ENCODE assay signal across 8 mouse cellular contexts in genomic region chr9:62343904-62344491, GRCm38 (mm10). TPM values are rescaled to one million over a fixed set of nuclear protein-coding genes. Genes with fewer than 3 reads are reported as not detected.
DNase-seq lines count a peak whose midpoint lies in the region; ATAC-seq and TF ChIP-seq lines count a peak whose summit lies in the region.

No protein-coding gene starts in this region.

- peak overlapping the region; percentile 85 for H3K9ac ChIP-seq in MEL (ENCODE audit: control insufficient read depth, low read depth, low read length, poor library complexity, severe bottlenecking)
- peak overlapping the region; percentile 97 for H3K9ac ChIP-seq in hindbrain, embryonic 14.5 days

- H3K36me3 ChIP-seq in MEL (ENCODE audit: control insufficient read depth in 1 of 2, insufficient read depth in 2 of 2, low read length in 2 of 2) = peaks cover 0 to 32% of the 10 kb centered on the region in 2 experiments; a peak in 3 of 4 replicates
- H3K36me3 ChIP-seq in hindbrain, embryonic 14.5 days (replicated peaks; ENCODE audit: control insufficient read depth, insufficient read depth) = no peaks in the 10 kb centered on the region

- 0% methylated on average over 52 of the region's 52 CpGs for WGBS in hindbrain, embryonic 14.5 days

- H3K27me3 ChIP-seq in MEL (ENCODE audit: control insufficient read depth in 1 of 2, insufficient read depth in 2 of 2, low read length in 2 of 2) = no peaks in the 10 kb centered on the region
- H3K27me3 ChIP-seq in hindbrain, embryonic 14.5 days (ENCODE audit: control insufficient read depth, insufficient read depth, low read length) = no peaks in the 10 kb centered on the region

- intact Hi-C loops in left cerebral cortex, adult 2 months (cut with DNase I) = loop anchor here (2.0 kb wide), 4 partner anchors 19 to 211 kb away; no protein-coding TSS in a partner anchor

- H3K27ac ChIP-seq in MEL (ENCODE audit: control insufficient read depth, low read depth, low read length) = peak overlapping the region; percentile 77
- peak overlapping the region; percentile 99 for H3K27ac ChIP-seq in brown adipose tissue, adult 24 weeks (replicated peaks; ENCODE audit: low read depth, low read length)
- H3K27ac ChIP-seq in hindbrain, embryonic 14.5 days = peak overlapping the region; percentile 99
- H3K27ac ChIP-seq in left cerebral cortex, adult 2 months = peak overlapping the region; percentile 100

- no peak for TF ChIP-seq RAD21 in MEL (IDR thresholded peaks at IDR 0.05; ENCODE audit: low read depth, low read length)

- peak overlapping the region; percentile 76 for H3K4me2 ChIP-seq in hindbrain, embryonic 14.5 days (replicated peaks)

- peak overlapping the region; percentile 95 to 96 for H3K4me3 ChIP-seq in MEL (ENCODE audit: control insufficient read depth in 1 of 2, insufficient read depth in 1 of 2, low read depth in 2 of 2, low read length in 2 of 2)
- H3K4me3 ChIP-seq in brown adipose tissue, adult 24 weeks (ENCODE audit: insufficient read depth, low read depth, low read length) = peak overlapping the region; percentile 93
- H3K4me3 ChIP-seq in hindbrain, embryonic 14.5 days (replicated peaks; ENCODE audit: low read length) = peak overlapping the region; percentile 81
- peak overlapping the region; percentile 84 for H3K4me3 ChIP-seq in left cerebral cortex, adult 2 months

- ATAC-seq in hindbrain, embryonic 14.5 days (ENCODE audit: low FRiP score) = peak; percentile 19

- H3K79me2 ChIP-seq in MEL (ENCODE audit: control insufficient read depth, insufficient read depth, low read length, poor library complexity) = peaks cover 78% of the 10 kb centered on the region

- peaks cover 5 to 18% of the 10 kb centered on the region in 2 experiments for H3K4me1 ChIP-seq in MEL (ENCODE audit: control insufficient read depth in 1 of 2, insufficient read depth in 2 of 2, low read length in 2 of 2)
- H3K4me1 ChIP-seq in brown adipose tissue, adult 24 weeks (ENCODE audit: control insufficient read depth, insufficient read depth, insufficient read length, low read length) = peaks cover 20% of the 10 kb centered on the region
- peaks cover 34% of the 10 kb centered on the region for H3K4me1 ChIP-seq in hindbrain, embryonic 14.5 days (replicated peaks; ENCODE audit: control insufficient read depth, insufficient read depth, low read length)

- peak; percentile 60 for DNase-seq in MEL (ENCODE audit: low read depth, low spot score)
- DNase-seq in gastrocnemius, adult 18-20 months (ENCODE audit: low spot score) = peak; percentile 49
- no peak for DNase-seq in hindbrain, embryonic 14.5 days (ENCODE audit: low spot score)
- DNase-seq in left cerebral cortex, adult 2 months (ENCODE audit: extremely low spot score in 1 of 2, low spot score in 2 of 2) = peak; percentile 58 to 72
- DNase-seq in lung, postnatal 36 days = peak; percentile 71
- peak; percentile 78 to 82 for DNase-seq in right cerebral cortex, postnatal 10 days (ENCODE audit: low spot score in 2 of 2)
- peak; percentile 60 for DNase-seq in urinary bladder, postnatal 25 days (ENCODE audit: low spot score)

- no peak; a peak in 2 of 4 replicates for TF ChIP-seq POLR2A in MEL (IDR thresholded peaks at IDR 0.05; ENCODE audit: control insufficient read depth in 1 of 2, insufficient read depth in 1 of 2, low read depth in 1 of 2, low read length in 2 of 2, poor library complexity in 1 of 2)

- H3K9me3 ChIP-seq in MEL (replicated peaks; ENCODE audit: insufficient read depth, low read length) = no peaks in the 10 kb centered on the region
- no peaks in the 10 kb centered on the region for H3K9me3 ChIP-seq in hindbrain, embryonic 14.5 days (ENCODE audit: control insufficient read depth, low read length)

- no peak for TF ChIP-seq CTCF in MEL (IDR thresholded peaks at IDR 0.05 in 2 of 3, conservative IDR thresholded peaks at IDR 0.05 in 1 of 3; ENCODE audit: control insufficient read depth in 1 of 3, insufficient read depth in 1 of 3, low read depth in 2 of 3, low read length in 3 of 3, poor library complexity in 1 of 3, severe bottlenecking in 1 of 3)
- no peak for TF ChIP-seq CTCF in left cerebral cortex, adult 2 months (IDR thresholded peaks at IDR 0.05)

- no peak for TF ChIP-seq EP300 in MEL (IDR thresholded peaks at IDR 0.05; ENCODE audit: low read depth in 1 of 2, low read length in 2 of 2)

TF ChIP-seq in MEL, 35 proteins besides CTCF, POLR2A, EP300 and RAD21:
- no peak for TF ChIP-seq ZKSCAN1 (IDR thresholded peaks at IDR 0.05; ENCODE audit: low read depth, low read length)
- no peak; the same call in 1 of the 2 replicates for TF ChIP-seq SIN3A (IDR thresholded peaks at IDR 0.05; ENCODE audit: low read length)
- TF ChIP-seq NELFE (IDR thresholded peaks at IDR 0.05; ENCODE audit: low read depth, low read length) = no peak; the same call in 1 of the 2 replicates
- TF ChIP-seq MAZ (IDR thresholded peaks at IDR 0.05; ENCODE audit: low read depth, low read length) = 0 out of 2 replicates have a peak, but pooled peaks have one; percentile 13
- no peak for TF ChIP-seq SMC3 (IDR thresholded peaks at IDR 0.05; ENCODE audit: low read depth, low read length)
- TF ChIP-seq KAT2A (conservative IDR thresholded peaks at IDR 0.05; ENCODE audit: low read depth, low read length) = no peak
- no peak for TF ChIP-seq ELF1 (IDR thresholded peaks at IDR 0.05; ENCODE audit: low read depth, low read length)
- peak; percentile 8; the same call in 1 of the 2 replicates for TF ChIP-seq UBTF (IDR thresholded peaks at IDR 0.05; ENCODE audit: borderline replicate concordance, insufficient read depth, low read depth, low read length)
- TF ChIP-seq USF2 (IDR thresholded peaks at IDR 0.05; ENCODE audit: borderline replicate concordance in 1 of 2, insufficient read depth in 1 of 2, low read depth in 1 of 2, low read length in 2 of 2) = no peak
- TF ChIP-seq NRF1 (IDR thresholded peaks at IDR 0.05; ENCODE audit: insufficient read depth, low read depth, low read length, poor library complexity, severe bottlenecking) = no peak
- TF ChIP-seq MXI1 (IDR thresholded peaks at IDR 0.05; ENCODE audit: low read depth, low read length) = no peak; the same call in 1 of the 2 replicates
- no peak for TF ChIP-seq GATA1 (IDR thresholded peaks at IDR 0.05; ENCODE audit: low read depth, low read length)
- no peak for TF ChIP-seq TBP (IDR thresholded peaks at IDR 0.05; ENCODE audit: low read depth, low read length)
- no peak for TF ChIP-seq MAFK (IDR thresholded peaks at IDR 0.05; ENCODE audit: borderline replicate concordance, low read depth, low read length)
- no peak for TF ChIP-seq JUND (IDR thresholded peaks at IDR 0.05; ENCODE audit: low read depth, low read length)
TF ChIP-seq in MEL: peak in this region for 2.

RNA-seq across cellular contexts. Expression of gene Anp32a, which starts 2.9 kb away (rescaled TPM):
- total RNA-seq in MEL (2012; rRNA removed) = 182 and 205 TPM in 2 replicates
- 100 to 1,000 TPM; 362 to 516 TPM for polyA plus RNA-seq in MEL (2012; ENCODE audit: insufficient read depth in 1 of 2, insufficient read length in 2 of 2, low read depth in 1 of 2, low replicate concordance in 2 of 2, missing spikeins in 1 of 2)
- polyA plus RNA-seq in brown adipose tissue, adult 24 weeks (2012; ENCODE audit: insufficient read depth, insufficient read length, missing spikeins) = 578 and 694 TPM in 2 replicates
- 10 to 100 TPM; 66.9 to 86.5 TPM for total RNA-seq in gastrocnemius, adult 18-20 months (2021)
- 73.0 and 85.4 TPM in 2 replicates for polyA plus RNA-seq in hindbrain, embryonic 14.5 days (2014; fragmentation: Nextera tagmentation; extraction: Ambion mirVana)
- 100 to 1,000 TPM; 278 to 279 TPM for total RNA-seq in left cerebral cortex, adult 2 months (2021)
